Mouse (Mus musculus) activated CD4-positive, CD25-positive, alpha-beta regulatory T cell, adult 4 months (primary cell): ENCODE data around the gene A930009A15Rik. TPM values are rescaled to one million over a fixed set of nuclear protein-coding genes. Genes with fewer than 3 reads are reported as not detected.

Experiments
- ATAC-seq: one replicate; pipeline ENCODE4 v1.8.0; 2017
- polyA plus RNA-seq, 2 experiments: library from polyadenylated mRNA; unstranded; fragments of 100-300 nt; shearing (Covaris generic); gene quantifications; one replicate each; pipeline ENCODE4 v1.2.1; 2017

A930009A15Rik gene
- not detected for polyA plus RNA-seq

DNA sequence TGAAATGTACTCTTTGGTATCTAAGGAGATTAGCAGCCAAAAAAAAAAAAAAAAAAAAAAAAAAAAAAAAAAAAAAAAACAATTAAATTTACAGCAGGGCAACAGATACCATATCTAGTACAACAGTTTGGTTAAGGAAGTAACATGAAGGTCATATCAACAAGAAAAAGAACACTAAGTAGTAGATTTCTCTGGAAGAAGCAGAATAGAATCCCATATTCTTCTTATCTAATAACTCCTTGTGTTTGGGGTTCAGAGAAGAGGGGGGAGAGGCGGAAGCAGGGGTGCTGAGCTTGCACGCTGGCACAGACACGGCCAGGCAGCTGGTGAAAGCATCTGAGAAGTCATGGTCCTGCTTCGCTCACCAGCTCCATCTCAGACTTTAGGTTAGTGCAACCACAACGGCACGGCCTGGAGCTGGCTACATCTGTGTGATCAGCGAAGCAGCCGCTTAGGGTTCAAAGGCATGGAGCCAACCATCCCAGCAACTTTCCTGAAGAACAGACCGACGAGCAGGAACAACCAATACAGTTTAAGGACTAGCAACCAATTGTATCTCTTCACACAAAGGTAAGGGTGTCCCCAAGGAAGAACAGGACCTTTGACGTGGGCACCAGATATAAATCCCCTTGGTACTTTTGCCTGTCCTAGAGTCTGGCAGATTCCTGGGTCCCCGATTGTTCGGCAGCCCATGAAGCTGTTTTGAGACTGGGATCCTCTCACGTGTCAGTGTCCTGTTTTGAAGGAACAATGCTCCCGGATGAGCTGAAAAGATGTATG is at the start of gene A930009A15Rik:
TSS of gene A930009A15Rik (plus strand) at position 275 of the 780 bp plus-strand sequence.
- no peak for ATAC-seq

DNA sequence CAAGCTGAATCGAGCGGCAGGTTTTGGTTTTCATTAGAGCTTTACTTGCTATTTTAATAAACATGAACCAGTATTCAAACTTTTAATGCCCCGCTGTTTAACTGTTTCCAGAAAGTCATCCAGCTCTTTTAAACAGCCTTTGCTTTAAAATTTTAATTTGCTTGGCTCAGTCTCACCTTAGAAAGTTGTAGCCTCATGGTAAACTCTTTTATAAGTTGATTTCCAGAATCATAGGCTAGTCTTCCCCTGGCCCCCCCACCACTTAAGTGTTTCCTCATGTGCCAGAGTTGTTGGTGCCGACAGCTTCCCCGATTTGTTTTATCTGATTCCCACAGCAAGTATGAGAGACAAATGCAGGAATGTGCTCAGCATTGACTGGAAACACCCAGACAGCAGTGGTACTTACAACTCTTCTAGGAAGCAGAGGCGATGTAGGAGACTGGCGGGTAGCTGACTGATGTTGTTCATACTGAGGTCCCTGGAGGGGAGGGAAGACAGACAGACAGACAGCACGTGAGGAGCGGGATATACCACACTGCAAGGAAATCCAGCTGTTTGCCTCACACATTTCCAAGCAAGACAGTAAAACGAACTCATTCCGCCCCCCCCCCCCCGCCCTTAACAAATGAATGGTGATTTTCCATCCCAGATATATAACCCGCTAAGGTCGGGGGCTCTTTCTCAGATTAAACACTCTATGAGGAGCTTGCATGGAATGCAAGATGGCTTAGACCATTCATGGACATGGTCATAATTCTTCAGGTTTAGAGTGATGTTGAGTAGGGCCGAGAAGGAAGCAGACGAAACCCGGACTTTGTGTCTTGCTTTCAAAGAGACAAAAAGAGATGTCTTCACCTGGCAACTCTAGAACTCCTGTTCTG is 49.3 kb upstream of the A930009A15Rik start:
- no peak for ATAC-seq

DNA sequence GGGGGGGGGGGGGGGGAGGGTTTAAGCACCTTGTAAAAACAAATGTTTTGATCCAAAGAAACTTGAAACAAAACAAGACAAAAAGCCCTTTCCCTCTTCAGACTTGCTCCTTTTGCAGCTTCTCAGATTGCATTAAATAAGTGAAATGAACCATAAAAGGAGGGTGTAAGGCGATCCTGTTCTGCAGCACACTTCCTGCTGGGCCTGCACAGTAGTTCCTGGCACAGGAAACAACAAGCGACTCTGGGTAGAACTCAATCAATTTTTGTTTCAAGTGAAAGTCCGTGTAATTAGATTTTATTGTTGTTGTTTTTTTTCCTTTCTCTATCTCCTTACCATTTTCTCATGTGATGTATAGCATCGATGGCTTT is 48.7 kb upstream of the A930009A15Rik start:
- ATAC-seq = no peak

DNA sequence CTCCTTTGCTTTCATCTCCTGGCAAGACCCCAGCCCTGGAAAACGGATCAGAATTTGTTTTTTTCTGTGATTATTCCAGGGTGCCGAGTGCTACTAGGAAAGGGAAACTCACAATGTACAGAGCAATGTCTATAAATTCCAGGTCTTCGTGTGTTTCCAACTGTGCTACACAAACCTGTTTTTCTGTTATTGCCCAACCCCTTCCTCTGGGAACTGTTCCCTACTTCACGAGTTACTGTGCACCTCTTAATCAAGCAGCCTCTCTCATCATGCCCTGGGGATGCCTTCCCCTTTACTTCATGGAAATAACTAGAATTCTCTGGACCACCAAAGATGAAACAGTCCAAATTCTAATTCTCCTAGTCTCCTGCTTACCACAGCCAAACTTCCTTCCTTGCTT is 40.9 kb upstream of the A930009A15Rik start:
- no peak for ATAC-seq

DNA sequence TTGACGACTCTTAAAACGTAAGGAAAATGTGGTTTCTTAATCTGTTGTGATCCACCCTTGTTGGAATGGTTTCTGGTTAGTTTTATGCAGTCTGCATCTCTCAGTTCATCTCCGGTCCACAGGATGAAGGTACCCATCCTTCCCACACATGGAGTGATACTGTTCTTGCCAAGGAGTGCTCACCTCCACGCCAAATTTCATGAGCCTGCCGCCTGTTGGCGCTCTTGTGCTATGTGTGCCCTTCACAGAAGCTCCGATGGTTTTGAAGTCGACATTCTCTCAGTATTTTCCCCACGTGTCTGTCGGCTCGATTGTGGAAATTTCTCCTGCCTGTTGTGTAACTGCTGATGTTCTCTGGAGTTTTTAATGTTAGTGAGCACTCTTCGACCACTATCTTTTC is 40.0 kb upstream of the A930009A15Rik start:
- ATAC-seq = no peak

DNA sequence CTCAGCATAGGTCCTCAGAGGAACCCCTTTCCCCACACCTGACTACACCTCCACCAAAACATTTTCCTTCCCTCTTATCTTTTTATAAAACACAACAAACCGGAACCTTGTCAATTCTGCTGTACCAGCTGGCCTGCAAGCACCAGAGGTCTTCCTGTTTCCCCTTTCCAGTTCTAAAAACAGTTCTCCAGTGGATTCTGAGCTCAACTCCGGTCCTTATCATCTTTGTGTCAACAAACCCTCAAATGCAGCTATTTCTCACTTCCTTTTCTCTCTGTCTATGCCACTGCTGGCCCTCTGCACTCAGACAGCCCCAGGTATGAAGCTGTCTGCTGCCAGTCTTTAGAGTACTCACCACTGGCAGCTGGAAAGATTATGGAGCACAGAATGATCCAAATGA is 39.0 kb upstream of the A930009A15Rik start:
- ATAC-seq = no peak

DNA sequence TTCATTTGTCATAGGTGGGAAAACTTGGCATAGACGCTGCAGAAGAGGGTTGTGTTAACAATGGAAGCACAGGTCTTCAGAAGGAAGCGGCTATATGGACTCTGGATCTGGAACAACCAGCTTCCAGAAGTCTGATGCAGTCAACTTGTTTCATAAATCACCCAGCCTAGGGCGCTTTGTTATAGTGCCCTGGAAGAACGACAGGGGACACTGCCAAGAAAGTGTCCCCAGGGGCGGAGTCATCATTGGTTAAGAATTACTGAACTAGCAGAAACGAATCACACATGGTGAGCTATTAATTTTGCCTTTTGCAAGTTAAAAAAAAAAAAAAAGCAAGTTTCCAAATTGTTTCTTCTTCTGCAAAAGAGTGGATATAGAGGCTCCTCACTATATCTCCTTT is 26.9 kb upstream of the A930009A15Rik start:
- no peak for ATAC-seq

- no peak for ATAC-seq
Measured at GRCm38 (mm10) chr10:115550253-115550652, 19.5 kb upstream of the A930009A15Rik start.

DNA sequence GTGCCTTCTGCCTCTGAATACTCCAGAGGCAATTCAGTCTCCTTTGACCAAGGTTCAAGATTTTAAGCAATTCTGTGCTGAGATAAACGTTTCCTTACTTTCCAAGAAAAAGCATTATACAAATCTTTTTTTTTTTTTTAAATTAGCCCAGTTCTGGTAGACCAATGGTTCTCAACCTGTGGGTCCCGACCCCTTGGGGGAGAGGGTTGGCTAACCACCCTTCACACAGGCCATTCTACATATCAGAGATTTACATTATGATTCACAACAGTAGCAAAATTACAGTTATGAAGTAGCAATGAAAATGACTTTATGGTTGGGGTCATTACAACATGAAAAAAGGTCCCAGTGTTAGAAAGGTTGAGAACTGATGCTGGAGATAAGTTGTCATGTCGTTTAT is 18.7 kb upstream of the A930009A15Rik start:
- no peak for ATAC-seq

GRCm38 (mm10) chr10:115553352-115554113 is 16.3 kb upstream of the A930009A15Rik start:
- ATAC-seq = no peak

DNA sequence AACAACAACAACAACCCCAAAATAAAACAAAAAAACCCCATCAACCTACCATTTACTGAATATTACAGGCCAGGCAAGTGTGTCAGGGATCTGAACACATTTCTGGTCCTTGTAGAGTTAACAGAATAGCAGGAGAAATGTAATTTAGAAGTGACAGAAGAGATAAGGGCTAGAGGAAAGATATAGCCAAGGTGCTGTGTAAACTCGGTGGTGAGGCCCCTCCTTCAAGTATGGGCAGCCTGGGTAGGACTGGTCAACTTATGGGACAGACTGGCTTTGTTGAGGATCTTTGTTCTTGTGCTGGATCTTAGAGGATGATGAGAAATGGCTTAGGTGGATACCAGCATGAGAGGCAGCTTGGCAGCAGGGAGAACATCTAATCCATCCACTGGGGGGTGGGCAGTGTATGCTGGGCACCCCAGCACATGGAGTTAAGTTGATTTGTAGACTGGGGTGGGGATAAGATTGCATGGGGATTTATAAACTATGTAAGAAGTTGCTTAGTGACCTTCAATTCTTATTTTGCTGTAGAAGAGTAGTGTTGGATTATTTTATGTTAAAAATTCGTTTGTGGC is 14.5 kb upstream of the A930009A15Rik start:
- no peak for ATAC-seq

- no peak for ATAC-seq
Measured at GRCm38 (mm10) chr10:115556738-115557242, 13.0 kb upstream of the A930009A15Rik start.

DNA sequence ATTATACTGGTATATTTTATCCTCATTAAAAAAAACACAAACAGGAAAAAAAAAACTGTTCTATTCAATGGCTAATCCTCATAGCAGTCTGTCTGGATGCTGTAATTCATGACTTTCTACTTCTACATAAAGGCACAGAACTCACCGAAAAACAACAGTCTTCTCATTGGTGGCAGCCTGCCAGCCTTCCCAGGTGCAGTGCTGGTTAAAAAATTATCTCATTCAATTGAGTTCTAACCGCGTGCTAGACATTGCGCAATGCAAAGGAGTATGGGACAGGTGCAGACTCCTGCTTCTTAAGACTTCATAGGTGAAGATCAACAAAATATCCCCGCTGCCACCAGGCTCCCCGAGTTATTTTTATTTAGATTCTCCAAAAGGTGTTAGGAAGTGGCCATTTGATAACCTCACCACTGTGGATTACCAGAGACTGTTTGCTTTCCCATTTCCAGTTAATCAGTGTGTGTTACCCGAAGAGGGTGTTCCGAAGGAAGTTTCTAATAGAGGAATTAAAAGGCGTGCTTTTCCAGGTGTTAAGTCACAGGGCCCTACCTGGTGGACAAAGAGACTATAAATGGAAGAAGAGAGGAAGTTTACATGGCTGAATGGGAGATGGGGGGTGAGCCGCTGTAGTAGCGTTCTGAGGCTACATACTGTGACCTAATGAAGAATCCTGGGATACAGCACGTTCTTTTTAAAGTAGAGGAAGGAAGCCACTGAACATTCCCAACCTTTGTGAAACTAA is 8.5 kb upstream of the A930009A15Rik start:
- no peak for ATAC-seq

- no peak for ATAC-seq
Measured at GRCm38 (mm10) chr10:115562911-115563686, 6.7 kb upstream of the A930009A15Rik start.

DNA sequence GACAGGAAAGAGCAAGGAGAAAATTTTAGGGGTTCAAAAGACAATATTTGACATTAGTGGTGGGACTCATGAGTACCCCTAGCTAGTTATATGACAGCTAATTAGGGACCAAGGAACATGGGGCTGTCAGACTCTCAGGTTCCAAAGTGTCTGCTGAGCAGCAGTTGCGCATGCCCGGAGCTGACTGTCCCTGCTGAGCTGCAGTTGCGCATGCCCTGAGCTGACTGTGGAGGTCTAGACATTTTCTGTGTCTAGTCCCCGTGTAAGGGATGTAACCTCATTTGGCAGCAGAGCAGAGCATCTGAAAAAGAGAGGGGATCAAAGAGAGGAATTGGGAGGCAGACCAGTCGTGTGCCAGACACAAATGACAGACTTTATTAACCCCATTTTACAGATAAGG is 5.8 kb upstream of the A930009A15Rik start:
- no peak for ATAC-seq

GRCm38 (mm10) chr10:115570577-115570976 is 791 bp downstream of the A930009A15Rik start:
- no peak for ATAC-seq

- no peak for ATAC-seq
Measured at GRCm38 (mm10) chr10:115571317-115571716, 1.5 kb downstream of the A930009A15Rik start.

DNA sequence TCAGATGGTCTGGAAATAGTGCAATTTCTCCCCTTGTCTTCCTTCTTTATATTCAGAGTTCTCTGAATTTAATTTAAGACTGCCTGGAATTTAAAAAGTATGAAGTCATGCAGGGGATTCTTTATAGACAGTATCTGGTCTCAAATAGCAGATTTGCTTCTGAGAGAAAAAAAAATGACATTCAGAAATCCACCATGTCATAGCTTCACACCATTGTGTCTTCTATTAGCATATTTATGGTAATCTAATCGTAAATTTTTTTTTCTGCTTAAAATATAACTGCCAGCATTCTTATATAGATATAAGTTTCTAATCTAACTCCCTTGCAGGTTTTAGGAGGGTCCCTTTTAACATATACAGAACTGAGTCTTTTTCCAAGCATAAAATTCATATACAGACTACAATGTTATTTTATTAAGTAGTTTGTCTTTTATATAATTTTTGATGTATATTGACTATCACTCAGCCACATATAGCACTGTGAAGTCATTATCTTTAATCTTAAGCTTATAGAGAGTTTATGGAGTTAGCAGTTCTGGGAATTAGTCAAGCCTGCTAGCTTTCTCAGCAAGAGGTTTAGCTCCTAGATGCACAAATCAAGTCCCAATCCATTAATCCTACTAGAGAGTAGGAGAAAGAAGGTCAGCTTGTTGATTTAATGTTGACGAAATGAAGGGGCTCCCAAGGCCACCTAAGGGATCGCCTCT is 2.1 kb downstream of the A930009A15Rik start:
- ATAC-seq = no peak

DNA sequence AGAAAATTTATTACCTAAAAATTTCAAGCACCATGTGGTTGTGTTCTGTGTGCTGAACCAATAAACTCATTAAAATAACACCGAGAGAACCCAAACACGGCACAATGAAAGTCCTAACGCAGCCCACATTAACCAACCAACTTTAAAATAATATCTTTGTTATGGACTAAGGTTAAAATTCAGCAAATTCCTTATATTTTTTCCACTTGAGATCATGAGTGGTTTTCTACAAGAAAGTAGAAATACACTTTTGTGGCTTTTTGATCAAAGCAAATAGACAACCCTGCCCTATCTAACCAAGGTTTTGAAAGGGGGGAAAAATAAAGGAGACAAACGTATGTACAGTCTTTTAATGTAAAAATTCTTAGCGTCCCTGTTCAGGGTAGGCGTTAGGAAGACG is 9.3 kb downstream of the A930009A15Rik start:
- no peak for ATAC-seq

- no peak for ATAC-seq
Measured at GRCm38 (mm10) chr10:115579494-115579893, 9.7 kb downstream of the A930009A15Rik start.
